Mouse (Mus musculus) heart, postnatal 0 days (tissue): ENCODE measurements around the gene Bdh2.

Source experiments
- CTCF ChIP-seq: IDR thresholded peaks from 2 replicates; pipeline ENCODE4 v1.5.1; 2016; ENCODE audit warnings: antibody characterized with exemption, control low read depth, low read depth
- EP300 ChIP-seq: IDR thresholded peaks from 2 replicates; pipeline ENCODE4 v1.6.1; 2016; ENCODE audit warnings: antibody characterized with exemption, low read depth

DNA sequence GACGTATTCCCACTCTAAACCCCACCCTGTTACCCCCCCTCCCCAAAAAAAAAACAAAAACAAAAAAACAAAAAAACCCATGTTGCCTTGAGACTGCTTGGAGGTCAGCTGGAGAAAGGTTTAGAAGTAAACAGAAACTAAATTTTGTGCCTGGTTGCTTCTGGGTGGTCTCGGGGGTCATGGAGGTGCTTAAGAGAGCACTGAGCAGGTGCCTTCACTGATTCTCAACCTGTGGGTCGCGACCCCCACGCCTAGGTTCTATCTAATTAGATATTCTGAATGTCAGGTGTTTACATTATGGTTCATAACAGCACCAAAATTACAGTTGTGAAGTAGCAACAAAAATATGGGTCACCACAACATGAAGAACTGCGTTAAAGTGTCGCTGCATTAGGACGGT is 680 bp downstream of the Bdh2 start:
- TF ChIP-seq CTCF (no peak), EP300 (no peak)
